7 mouse cellular contexts compared by ENCODE assay signal in the genomic region with DNA sequence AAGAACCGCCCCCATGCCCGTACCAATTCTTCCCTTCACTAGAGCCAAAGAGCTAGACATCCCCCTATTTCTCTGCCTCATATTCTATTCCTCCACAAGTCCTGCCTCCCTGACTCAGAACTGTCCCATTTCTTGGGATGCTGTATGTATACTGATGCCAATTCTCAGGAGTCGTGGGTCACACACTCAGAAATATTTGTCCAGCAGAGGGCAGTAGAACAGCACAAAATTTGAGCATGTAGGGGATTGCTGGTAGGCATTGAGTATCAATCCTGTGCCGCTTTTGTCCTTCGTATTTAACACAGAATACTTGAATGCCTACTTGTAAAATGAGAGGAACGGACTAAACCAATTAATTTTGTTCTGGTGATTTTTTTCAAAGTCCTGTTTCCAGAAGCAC. TPM values are rescaled to one million over a fixed set of nuclear protein-coding genes. Genes with fewer than 3 reads are reported as not detected.
A peak's percentile ranks its signal among the peaks of the same experiment; 100 is the strongest.
DNase-seq lines count a peak whose midpoint lies in the region; ATAC-seq lines count a peak whose summit lies in the region.

No protein-coding gene starts in this region.

- peak; percentile 74 for ATAC-seq in cerebellum, adult (ENCODE audit: insufficient number of reproducible peaks, low FRiP score, low TSS enrichment)
- peak; percentile 91 for ATAC-seq in forebrain, embryonic 16.5 days
- ATAC-seq in hindbrain, embryonic 15.5 days (ENCODE audit: low FRiP score, low read depth): peak; percentile 87

- no peak overlapping the region for H3K4me2 ChIP-seq in forebrain, embryonic 16.5 days (ENCODE audit: low read length)
- no peak overlapping the region for H3K4me2 ChIP-seq in hindbrain, embryonic 15.5 days

- H3K27me3 ChIP-seq in forebrain, embryonic 16.5 days (replicated peaks; ENCODE audit: control insufficient read depth, insufficient read depth, low read length): no peaks in the 10 kb centered on the region
- no peaks in the 10 kb centered on the region for H3K27me3 ChIP-seq in hindbrain, embryonic 15.5 days

- H3K4me1 ChIP-seq in forebrain, embryonic 16.5 days (replicated peaks; ENCODE audit: control insufficient read depth, insufficient read depth, low read length): no peaks in the 10 kb centered on the region
- no peaks in the 10 kb centered on the region for H3K4me1 ChIP-seq in hindbrain, embryonic 15.5 days (replicated peaks)

- H3K4me3 ChIP-seq in forebrain, embryonic 16.5 days (replicated peaks; ENCODE audit: low read length): no peak overlapping the region
- no peak overlapping the region for H3K4me3 ChIP-seq in hindbrain, embryonic 15.5 days

- H3K9me3 ChIP-seq in forebrain, embryonic 16.5 days (ENCODE audit: control insufficient read depth, low read length): no peaks in the 10 kb centered on the region
- no peaks in the 10 kb centered on the region for H3K9me3 ChIP-seq in hindbrain, embryonic 15.5 days

- DNase-seq in R1 (ENCODE audit: low read depth, low spot score): peak; percentile 72
- peak; percentile 68 to 74 for DNase-seq in layer of hippocampus, postnatal 10 days (ENCODE audit: low spot score in 2 of 2)
- DNase-seq in lung, postnatal 36 days: peak; percentile 92
- DNase-seq in right cerebral cortex, postnatal 10 days (ENCODE audit: low spot score in 2 of 2): peak; percentile 77 to 79

- no peaks in the 10 kb centered on the region for H3K36me3 ChIP-seq in forebrain, embryonic 16.5 days (ENCODE audit: control insufficient read depth, insufficient read depth)
- no peaks in the 10 kb centered on the region for H3K36me3 ChIP-seq in hindbrain, embryonic 15.5 days

- no peak overlapping the region for H3K9ac ChIP-seq in forebrain, embryonic 16.5 days (replicated peaks; ENCODE audit: low read depth, low read length)
- H3K9ac ChIP-seq in hindbrain, embryonic 15.5 days: no peak overlapping the region

- 25% methylated on average over 6 of the region's 6 CpGs for WGBS in forebrain, embryonic 16.5 days
- 33% methylated on average over 6 of the region's 6 CpGs for WGBS in hindbrain, embryonic 15.5 days

- no peak overlapping the region for H3K27ac ChIP-seq in forebrain, embryonic 16.5 days (ENCODE audit: low read length)
- H3K27ac ChIP-seq in hindbrain, embryonic 15.5 days (replicated peaks): no peak overlapping the region

RNA-seq across cellular contexts. Expression of a gene that starts 27.3 kb away (rescaled TPM):
- polyA plus RNA-seq in forebrain, embryonic 16.5 days (2015; fragmentation: Nextera tagmentation; extraction: Ambion mirVana): 0.06 and 0.10 TPM in 2 replicates
- polyA plus RNA-seq in hindbrain, embryonic 15.5 days (2015; fragmentation: Nextera tagmentation; extraction: Ambion mirVana): 0.07 and 0.08 TPM in 2 replicates
- under 1 TPM; 0.13 to 0.14 TPM for total RNA-seq in layer of hippocampus, postnatal 10 days (2021)

RNA-seq across cellular contexts. Expression of a gene that starts 38.2 kb away (rescaled TPM):
- 52.0 and 54.0 TPM in 2 replicates for polyA plus RNA-seq in forebrain, embryonic 16.5 days (2015; fragmentation: Nextera tagmentation; extraction: Ambion mirVana)
- polyA plus RNA-seq in hindbrain, embryonic 15.5 days (2015; fragmentation: Nextera tagmentation; extraction: Ambion mirVana): 55.5 and 58.0 TPM in 2 replicates
- total RNA-seq in layer of hippocampus, postnatal 10 days (2021): 10 to 100 TPM; 44.3 to 45.9 TPM

RNA-seq across cellular contexts. Expression of a gene that starts 38.3 kb away (rescaled TPM):
- 37.0 and 39.9 TPM in 2 replicates for polyA plus RNA-seq in forebrain, embryonic 16.5 days (2015; fragmentation: Nextera tagmentation; extraction: Ambion mirVana)
- 28.7 and 33.3 TPM in 2 replicates for polyA plus RNA-seq in hindbrain, embryonic 15.5 days (2015; fragmentation: Nextera tagmentation; extraction: Ambion mirVana)
- total RNA-seq in layer of hippocampus, postnatal 10 days (2021): 10 to 100 TPM; 53.8 to 55.8 TPM
